Mouse (Mus musculus): ENCODE results near the gene Abcb8. TPM values are rescaled to one million over a fixed set of nuclear protein-coding genes. Genes with fewer than 3 reads are reported as not detected.
"Not testable (repeated sequence)": the region's sequence is repeated elsewhere in the genome, so short reads cannot be mapped to it uniquely, and the experiment has no call there.

The Abcb8 gene
- polyA plus RNA-seq, 1 experiment from 2014 or later = 42.9 TPM

DNA sequence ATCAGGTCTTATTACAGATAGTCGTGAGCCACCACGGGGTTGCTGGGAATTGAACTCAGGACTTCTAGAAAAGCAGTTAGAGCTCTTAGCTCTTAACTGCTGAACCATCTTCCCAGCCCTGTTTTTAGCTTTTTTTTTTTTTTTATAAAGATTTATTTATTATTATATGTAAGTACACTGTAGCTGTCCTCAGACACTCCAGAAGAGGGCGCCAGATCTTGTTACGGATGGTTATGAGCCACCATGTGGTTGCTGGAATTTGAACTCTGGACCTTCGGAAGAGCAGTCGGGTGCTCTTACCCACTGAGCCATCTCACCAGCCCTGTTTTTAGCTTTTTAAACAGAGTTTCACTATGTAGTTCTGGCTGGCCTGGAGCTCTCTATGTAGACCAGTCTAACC lies 2.8 kb downstream of the Abcb8 start:
- H3K4me2 ChIP-seq; H3K9ac ChIP-seq (replicated peaks); H3K9me3 ChIP-seq; H3K27ac ChIP-seq; H3K4me3 ChIP-seq (replicated peaks); H3K27me3 ChIP-seq; ATAC-seq (ENCODE audit: insufficient number of reproducible peaks, insufficient read depth, low FRiP score, low TSS enrichment, low read depth); H3K4me1 ChIP-seq (replicated peaks): not testable (repeated sequence)
- H3K36me3 ChIP-seq = peaks cover 10% of the 10 kb centered on the region; the same call in 1 of the 2 replicates
- WGBS = 88% methylated on average over 6 of the region's 6 CpGs

DNA sequence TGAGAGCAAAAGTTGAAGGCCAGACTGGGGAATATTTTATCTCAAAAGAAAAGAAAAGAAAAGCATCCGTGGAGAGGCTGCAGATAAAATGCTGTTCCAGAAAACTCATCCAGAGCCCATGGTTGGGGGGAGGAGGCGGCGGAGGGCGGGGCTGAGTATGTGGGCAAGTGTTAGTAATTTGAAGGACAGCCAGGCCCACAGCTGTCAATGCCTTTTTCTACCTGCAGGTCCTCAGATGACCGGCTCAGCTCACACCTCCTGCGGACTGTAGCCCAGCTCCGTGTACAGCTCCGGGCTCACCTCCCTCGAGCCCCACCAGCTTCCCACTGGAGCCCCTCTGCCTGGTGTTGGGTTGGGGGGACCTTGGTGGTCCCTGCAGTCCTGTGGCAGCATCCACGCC lies 6.2 kb downstream of the Abcb8 start:
- Histone ChIP-seq H3K9me3 (no peaks in the 10 kb centered on the region), H3K4me1 (replicated peaks) (no peaks in the 10 kb centered on the region; the same call in 1 of the 2 replicates), H3K4me3 (replicated peaks) (no peak overlapping the region), H3K36me3 (peaks cover 38% of the 10 kb centered on the region), H3K9ac (replicated peaks) (no peak overlapping the region), H3K27me3 (no peaks in the 10 kb centered on the region), H3K27ac (no peak overlapping the region), H3K4me2 (no peak overlapping the region)
- ATAC-seq (ENCODE audit: insufficient number of reproducible peaks, insufficient read depth, low FRiP score, low TSS enrichment, low read depth) = no peak
- WGBS = 76% methylated on average over 10 of the region's 10 CpGs

DNA sequence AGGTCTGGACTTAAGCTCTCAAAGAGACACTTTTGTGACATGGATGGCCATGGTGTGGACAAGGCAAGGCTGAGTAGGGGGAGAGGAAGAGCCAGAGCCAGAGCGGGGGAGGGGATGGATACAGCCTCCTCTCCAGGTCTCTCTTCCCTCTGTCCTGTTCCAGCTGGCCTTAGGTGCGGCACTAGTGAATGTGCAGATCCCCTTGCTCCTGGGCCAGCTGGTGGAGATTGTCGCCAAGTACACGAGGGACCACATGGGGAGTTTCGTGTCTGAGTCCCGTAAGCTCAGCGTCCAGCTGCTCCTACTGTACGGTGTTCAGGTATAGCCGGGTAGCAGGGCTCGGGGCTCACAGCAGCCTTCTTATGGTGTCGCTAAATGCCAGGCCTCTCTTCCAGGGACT lies 6.9 kb downstream of the Abcb8 start:
- no peaks in the 10 kb centered on the region for H3K27me3 ChIP-seq
- H3K36me3 ChIP-seq = peaks cover 38% of the 10 kb centered on the region
- no peak for ATAC-seq (ENCODE audit: insufficient number of reproducible peaks, insufficient read depth, low FRiP score, low TSS enrichment, low read depth)
- H3K27ac ChIP-seq = no peak overlapping the region
- 84% methylated on average over 11 of the region's 11 CpGs for WGBS
- H3K9ac ChIP-seq (replicated peaks) = no peak overlapping the region
- no peak overlapping the region for H3K4me3 ChIP-seq (replicated peaks)
- H3K4me2 ChIP-seq = no peak overlapping the region
- no peaks in the 10 kb centered on the region; the same call in 1 of the 2 replicates for H3K4me1 ChIP-seq (replicated peaks)
- no peaks in the 10 kb centered on the region for H3K9me3 ChIP-seq

DNA sequence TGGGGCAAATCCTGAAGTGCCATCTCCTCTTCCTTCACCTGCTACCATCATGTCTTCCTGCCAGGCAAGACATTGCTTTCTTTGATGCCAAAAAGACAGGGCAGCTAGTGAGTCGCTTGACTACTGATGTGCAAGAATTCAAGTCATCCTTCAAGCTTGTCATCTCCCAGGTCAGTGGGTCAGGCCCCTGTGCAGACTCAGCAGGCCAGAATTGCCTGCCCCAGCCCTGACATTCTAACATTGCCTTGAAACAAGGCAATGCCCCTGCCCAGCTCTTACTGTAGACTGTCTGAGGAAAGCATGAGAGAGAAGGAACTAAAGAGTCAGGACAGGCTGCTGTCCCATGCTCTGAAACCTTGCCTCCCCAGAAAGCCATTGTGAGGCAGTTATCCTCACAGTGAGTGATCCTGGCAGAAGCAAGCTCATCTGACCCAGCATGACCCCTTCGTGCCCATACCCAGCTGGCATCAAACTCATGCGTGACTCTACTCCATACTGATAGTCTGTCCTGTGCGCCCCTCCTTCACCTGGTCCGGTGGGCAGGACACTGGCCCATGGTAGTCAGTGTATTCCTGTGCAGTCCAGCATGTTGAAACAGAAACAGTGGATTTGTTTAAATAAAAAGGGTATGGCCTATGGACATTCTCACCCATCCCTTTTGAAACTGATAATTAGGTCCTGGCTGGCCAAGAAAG lies 7.6 kb downstream of the Abcb8 start:
- H3K9ac ChIP-seq (replicated peaks) = 0 out of 2 replicates have a peak overlapping the region, but pooled peaks have one; percentile 37
- H3K4me1 ChIP-seq (replicated peaks) = no peaks in the 10 kb centered on the region; the same call in 1 of the 2 replicates
- no peak overlapping the region for H3K27ac ChIP-seq
- no peak overlapping the region for H3K4me3 ChIP-seq (replicated peaks)
- WGBS = 88% methylated on average over 5 of the region's 5 CpGs
- no peak for ATAC-seq (ENCODE audit: insufficient number of reproducible peaks, insufficient read depth, low FRiP score, low TSS enrichment, low read depth)
- no peaks in the 10 kb centered on the region for H3K27me3 ChIP-seq
- no peak overlapping the region for H3K4me2 ChIP-seq
- no peaks in the 10 kb centered on the region for H3K9me3 ChIP-seq
- H3K36me3 ChIP-seq = peaks cover 39% of the 10 kb centered on the region

DNA sequence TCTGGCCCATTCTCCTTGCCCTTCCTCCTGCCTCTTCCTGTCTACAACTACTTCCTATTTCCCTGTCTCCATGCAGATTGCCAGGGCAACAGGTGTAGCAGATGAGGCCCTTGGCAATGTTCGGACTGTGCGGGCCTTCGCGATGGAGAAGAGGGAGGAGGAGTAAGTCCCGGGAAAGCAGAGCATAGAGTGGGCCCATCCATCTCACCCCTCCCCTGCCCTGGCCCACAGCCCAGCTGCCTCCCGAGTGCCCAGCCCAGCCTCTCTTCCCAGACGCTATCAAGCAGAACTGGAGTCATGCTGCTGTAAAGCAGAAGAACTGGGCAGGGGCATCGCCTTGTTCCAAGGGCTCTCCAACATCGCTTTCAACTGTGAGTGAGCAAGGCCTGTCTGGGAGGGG lies 8.5 kb downstream of the Abcb8 start:
- Histone ChIP-seq H3K27ac (no peak overlapping the region), H3K4me2 (no peak overlapping the region), H3K4me1 (replicated peaks) (no peaks in the 10 kb centered on the region; the same call in 1 of the 2 replicates), H3K9me3 (no peaks in the 10 kb centered on the region), H3K27me3 (no peaks in the 10 kb centered on the region), H3K9ac (replicated peaks) (0 out of 2 replicates have a peak overlapping the region, but pooled peaks have one; percentile 12), H3K36me3 (peaks cover 47% of the 10 kb centered on the region), H3K4me3 (replicated peaks) (no peak overlapping the region)
- ATAC-seq (ENCODE audit: insufficient number of reproducible peaks, insufficient read depth, low FRiP score, low TSS enrichment, low read depth) = no peak
- WGBS = 83% methylated on average over 9 of the region's 9 CpGs

DNA sequence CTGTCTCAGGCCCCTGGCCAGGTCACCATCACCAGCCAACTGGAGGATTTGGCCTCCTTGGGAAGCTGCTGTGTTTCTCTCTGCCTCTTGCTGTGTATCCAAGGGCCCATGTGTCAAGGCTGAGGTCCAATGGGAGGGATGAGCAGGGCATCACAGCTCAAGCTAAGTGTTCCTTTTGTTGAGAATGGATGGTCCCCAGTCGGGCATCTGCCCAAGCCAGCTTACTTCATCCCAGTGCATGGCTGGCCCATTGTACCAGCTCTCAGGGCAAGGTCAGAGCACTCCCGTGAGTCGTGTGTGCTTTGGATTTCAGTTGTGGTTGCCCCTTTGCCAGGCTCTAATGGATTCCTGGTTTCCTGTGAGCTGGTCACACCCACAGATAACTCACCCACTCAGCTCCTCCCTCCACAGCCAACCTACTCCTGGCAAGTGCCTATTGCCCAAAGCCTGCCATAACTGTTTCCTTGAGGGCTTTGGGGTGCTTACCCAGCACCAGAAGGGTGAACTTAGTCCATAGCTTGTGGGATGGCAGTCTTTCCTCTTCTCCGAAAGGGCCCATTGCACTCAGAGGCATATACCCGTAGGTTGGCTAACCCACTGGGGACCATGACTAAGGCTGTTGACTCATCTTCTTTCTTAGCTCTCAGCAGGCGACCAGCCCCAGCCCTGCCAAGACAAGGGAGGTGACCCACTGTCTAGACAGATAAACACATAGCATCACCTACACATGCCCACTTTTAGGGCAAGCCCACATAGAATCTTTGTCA lies 11.3 kb downstream of the Abcb8 start:
- Histone ChIP-seq H3K4me3 (replicated peaks) (no peak overlapping the region), H3K4me1 (replicated peaks) (no peaks in the 10 kb centered on the region; the same call in 1 of the 2 replicates), H3K9me3 (no peaks in the 10 kb centered on the region), H3K4me2 (no peak overlapping the region), H3K27ac (no peak overlapping the region), H3K36me3 (peaks cover 64% of the 10 kb centered on the region), H3K27me3 (no peaks in the 10 kb centered on the region), H3K9ac (replicated peaks) (no peak overlapping the region)
- ATAC-seq (ENCODE audit: insufficient number of reproducible peaks, insufficient read depth, low FRiP score, low TSS enrichment, low read depth) = no peak
- 87% methylated on average over 6 of the region's 6 CpGs for WGBS

DNA sequence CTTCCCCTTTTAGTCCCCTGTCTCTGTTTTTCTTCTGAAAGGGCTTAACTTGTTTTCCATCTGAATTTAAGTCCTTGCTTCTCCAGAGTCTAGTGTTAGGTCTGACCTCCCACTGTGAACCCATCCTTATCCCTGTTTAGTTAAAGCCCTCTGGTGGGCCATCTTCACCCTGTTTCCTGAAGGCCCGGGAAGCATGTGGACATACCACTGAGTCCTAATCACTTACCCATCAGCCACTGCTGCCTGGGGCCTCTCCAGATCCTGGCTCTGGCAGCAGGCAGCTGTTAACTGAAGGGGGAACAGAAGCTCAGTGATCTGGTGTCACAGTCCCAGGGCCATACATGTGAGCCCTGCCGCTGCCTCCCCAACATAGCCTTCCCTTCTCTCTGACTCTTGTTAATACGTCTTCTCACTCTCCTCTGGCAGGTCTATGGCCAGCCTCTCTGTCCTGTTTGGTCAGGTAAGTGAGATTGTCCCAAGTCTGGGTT lies 12.0 kb downstream of the Abcb8 start:
- no peak for ATAC-seq (ENCODE audit: insufficient number of reproducible peaks, insufficient read depth, low FRiP score, low TSS enrichment, low read depth)
- Histone ChIP-seq H3K36me3 (peaks cover 62% of the 10 kb centered on the region), H3K9me3 (no peaks in the 10 kb centered on the region), H3K9ac (replicated peaks) (no peak overlapping the region), H3K27me3 (no peaks in the 10 kb centered on the region), H3K4me2 (no peak overlapping the region), H3K4me1 (replicated peaks) (no peaks in the 10 kb centered on the region), H3K27ac (no peak overlapping the region), H3K4me3 (replicated peaks) (no peak overlapping the region)
- 63% methylated on average over 3 of the region's 3 CpGs for WGBS

DNA sequence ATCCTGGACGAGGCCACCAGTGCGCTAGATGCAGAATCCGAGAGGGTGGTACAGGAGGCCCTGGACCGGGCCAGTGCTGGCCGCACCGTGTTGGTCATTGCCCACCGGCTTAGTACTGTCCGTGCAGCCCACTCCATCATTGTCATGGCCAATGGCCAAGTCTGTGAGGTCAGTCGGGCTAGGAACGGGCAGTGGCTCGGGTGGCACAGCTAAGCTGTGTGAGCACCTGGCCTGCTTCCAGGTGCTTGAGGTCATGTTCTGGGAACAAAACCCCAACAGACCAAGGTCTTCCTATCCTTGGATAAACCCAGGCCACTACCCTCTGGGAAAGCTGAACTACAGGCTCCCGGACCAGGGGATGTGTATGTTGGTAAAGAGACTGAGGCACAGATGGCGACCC lies 15.2 kb downstream of the Abcb8 start:
- Histone ChIP-seq H3K27me3 (no peaks in the 10 kb centered on the region), H3K4me1 (replicated peaks) (peaks cover 12% of the 10 kb centered on the region), H3K4me2 (no peak overlapping the region), H3K9ac (replicated peaks) (no peak overlapping the region), H3K4me3 (replicated peaks) (no peak overlapping the region), H3K9me3 (no peaks in the 10 kb centered on the region), H3K27ac (no peak overlapping the region), H3K36me3 (peaks cover 33% of the 10 kb centered on the region)
- no peak for ATAC-seq (ENCODE audit: insufficient number of reproducible peaks, insufficient read depth, low FRiP score, low TSS enrichment, low read depth)
- 93% methylated on average over 13 of the region's 13 CpGs for WGBS

DNA sequence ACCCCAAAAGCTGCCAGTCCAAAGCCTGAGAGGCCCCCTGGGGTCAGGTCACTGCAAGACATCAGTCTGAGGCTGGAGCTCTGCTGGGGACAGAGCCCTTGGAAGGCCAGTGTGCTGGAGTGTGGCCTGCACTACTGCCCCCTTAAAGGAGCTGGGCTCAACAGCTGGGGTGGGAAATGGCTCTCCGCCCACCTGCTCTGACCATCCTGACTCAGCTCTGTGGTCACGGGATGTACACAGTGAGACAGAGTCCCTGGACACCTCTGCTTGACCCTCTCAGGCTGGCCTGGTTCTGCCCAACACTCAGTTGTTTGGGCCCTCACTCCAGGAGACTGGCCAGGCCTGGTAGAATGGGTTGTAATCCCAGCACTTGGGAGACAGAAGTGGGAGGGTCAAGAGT lies 16.0 kb downstream of the Abcb8 start:
- Histone ChIP-seq H3K27me3 (no peaks in the 10 kb centered on the region), H3K4me3 (replicated peaks) (no peak overlapping the region), H3K9ac (replicated peaks) (no peak overlapping the region), H3K4me2 (no peak overlapping the region), H3K9me3 (no peaks in the 10 kb centered on the region), H3K36me3 (peaks cover 26% of the 10 kb centered on the region), H3K4me1 (replicated peaks) (peaks cover 18% of the 10 kb centered on the region), H3K27ac (no peak overlapping the region)
- ATAC-seq (ENCODE audit: insufficient number of reproducible peaks, insufficient read depth, low FRiP score, low TSS enrichment, low read depth) = no peak
- WGBS = 86% methylated on average over 2 of the region's 2 CpGs

DNA sequence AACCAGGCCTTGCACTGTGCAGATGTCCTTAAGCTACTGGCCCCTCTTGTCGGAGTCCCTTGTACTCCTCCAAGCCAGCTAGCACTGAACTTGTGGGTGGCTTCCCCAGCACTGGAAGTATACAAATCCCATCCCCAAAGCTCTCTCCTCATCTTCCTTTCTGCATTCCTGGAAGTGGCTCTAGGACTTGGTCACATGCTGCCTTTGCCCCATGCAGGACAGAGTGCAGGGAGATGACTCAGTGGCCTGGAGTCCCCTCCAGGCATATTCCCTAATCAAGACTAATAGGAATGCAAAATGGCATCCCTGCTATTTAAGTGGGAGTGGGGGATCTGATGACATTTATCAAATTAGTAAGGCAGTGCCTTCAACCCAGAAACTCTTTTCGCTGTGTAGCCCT lies 18.6 kb downstream of the Abcb8 start:
- H3K9me3 ChIP-seq = no peaks in the 10 kb centered on the region

DNA sequence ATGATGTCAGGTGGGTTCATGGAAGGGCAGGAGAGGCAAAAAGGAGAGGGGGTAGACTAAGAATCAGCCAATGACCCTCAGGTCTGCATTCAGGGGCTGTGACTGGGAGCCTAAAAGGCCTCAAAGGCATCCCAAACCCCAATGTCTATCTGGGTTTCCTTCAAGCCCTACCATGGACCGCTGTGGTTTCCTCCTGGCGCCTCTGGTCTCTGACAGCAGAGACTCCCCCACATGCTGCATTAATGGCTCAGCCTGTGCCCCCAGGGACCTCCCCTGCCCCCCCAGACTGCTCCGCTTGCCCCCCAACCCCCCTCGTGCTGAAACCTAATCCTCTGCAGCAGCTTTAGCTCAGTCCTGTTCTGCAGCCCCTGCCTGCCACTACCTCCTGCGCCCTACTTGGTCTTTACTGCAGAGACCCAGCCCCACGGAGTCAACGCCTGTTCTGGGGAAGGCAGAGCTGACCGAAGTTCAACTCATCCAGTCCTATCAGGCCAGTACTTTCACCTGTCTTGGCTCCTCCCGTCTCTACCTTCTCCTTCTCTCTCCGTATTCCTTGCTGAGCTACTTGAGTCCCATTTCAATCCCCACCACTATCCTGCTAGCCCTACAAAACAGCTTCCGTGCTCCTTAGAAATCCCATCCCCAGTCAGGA lies 19.7 kb downstream of the Abcb8 start, which contains the start of gene Asic3:
Asic3 (plus strand) TSS at position 351 of the 652 bp plus-strand sequence.
- no peaks in the 10 kb centered on the region for H3K9me3 ChIP-seq
- ATAC-seq (ENCODE audit: insufficient number of reproducible peaks, insufficient read depth, low FRiP score, low TSS enrichment, low read depth) = no peak
- peak within 1 kb of the TSS; percentile 35 for H3K4me2 ChIP-seq
- H3K9ac ChIP-seq (replicated peaks) = no peak within 1 kb of the TSS
- no peaks in the 10 kb centered on the region for H3K27me3 ChIP-seq
- peaks cover 16% of the 10 kb centered on the region; the same call in 1 of the 2 replicates for H3K36me3 ChIP-seq
- 36% methylated on average over 11 of the region's 11 CpGs for WGBS
- peak within 1 kb of the TSS; percentile 32 for H3K27ac ChIP-seq
- no peak within 1 kb of the TSS for H3K4me3 ChIP-seq (replicated peaks)
- peaks cover 24% of the 10 kb centered on the region for H3K4me1 ChIP-seq (replicated peaks)

More for the DNA sequence above, 18.6 kb downstream of the Abcb8 start:
- WGBS = 87% methylated on average over 2 of the region's 2 CpGs
- Histone ChIP-seq H3K4me3 (replicated peaks) (no peak overlapping the region), H3K36me3 (peaks cover 17% of the 10 kb centered on the region), H3K27me3 (no peaks in the 10 kb centered on the region), H3K9ac (replicated peaks) (no peak overlapping the region), H3K4me1 (replicated peaks) (peaks cover 24% of the 10 kb centered on the region), H3K4me2 (no peak overlapping the region), H3K27ac (no peak overlapping the region)
- ATAC-seq (ENCODE audit: insufficient number of reproducible peaks, insufficient read depth, low FRiP score, low TSS enrichment, low read depth) = no peak
